Mouse (Mus musculus) lung, postnatal 0 days (tissue): Measurements from ENCODE around the gene Aph1a.

Experiments
- CTCF ChIP-seq: IDR thresholded peaks from 2 replicates; pipeline ENCODE4 v1.5.1; 2016; ENCODE audit warnings: antibody characterized with exemption, mild to moderate bottlenecking
- EP300 ChIP-seq: IDR thresholded peaks from 2 replicates; pipeline ENCODE4 v1.6.1; 2016; ENCODE audit warnings: antibody characterized with exemption, mild to moderate bottlenecking, control low read depth

GRCm38 (mm10) chr3:95899800-95900524 lies 6.2 kb downstream of the Aph1a start:
- TF ChIP-seq EP300 (no peak), CTCF (no peak)
